Mouse (Mus musculus): ENCODE measurements at regions not wholly inside any gene's neighbourhood (a gene's known extent, or its start where the extent isn't known, plus 50 kb on each side); places are given as distances from the start of the nearest gene placed in this dataset.

GRCm38 (mm10) chr8:87225504-87226425 lies 246.6 kb downstream of the Cbln1 start:
- no peak overlapping the region for H3K4me3 ChIP-seq (ENCODE audit: low read depth, low read length)

GRCm38 (mm10) chr8:87220581-87220980 lies 251.8 kb downstream of the Cbln1 start:
- H3K27me3 ChIP-seq (ENCODE audit: insufficient read depth, low read length) = peaks cover 4% of the 10 kb centered on the region; the same call in 1 of the 2 replicates
- H3K9me3 ChIP-seq (ENCODE audit: low read length) = no peaks in the 10 kb centered on the region
- no peak for ATAC-seq
- TF ChIP-seq CTCF (IDR thresholded peaks at IDR 0.05; ENCODE audit: low read depth) = no peak
- TF ChIP-seq EP300 (IDR thresholded peaks at IDR 0.05; ENCODE audit: low read depth) = no peak
- DNase-seq = no peak
- H3K4me3 ChIP-seq (ENCODE audit: low read depth, low read length) = no peak overlapping the region
- H3K9ac ChIP-seq (replicated peaks) = no peak overlapping the region
- H3K36me3 ChIP-seq (replicated peaks; ENCODE audit: insufficient read depth, low read length) = no peaks in the 10 kb centered on the region
- no peak overlapping the region for H3K27ac ChIP-seq (ENCODE audit: low read depth)
- no peaks in the 10 kb centered on the region for H3K4me1 ChIP-seq (ENCODE audit: insufficient read depth)
- H3K4me2 ChIP-seq (ENCODE audit: low read depth, low read length) = no peak overlapping the region
- WGBS (ENCODE audit: insufficient replicate concordance) = 70% methylated on average over 6 of the region's 6 CpGs

More at GRCm38 (mm10) chr8:87225504-87226425, 246.6 kb downstream of the Cbln1 start:
- no peak for TF ChIP-seq CTCF (IDR thresholded peaks at IDR 0.05; ENCODE audit: low read depth)
- no peak for TF ChIP-seq EP300 (IDR thresholded peaks at IDR 0.05; ENCODE audit: low read depth)
- Histone ChIP-seq H3K27ac (ENCODE audit: low read depth) (no peak overlapping the region), H3K9me3 (ENCODE audit: low read length) (no peaks in the 10 kb centered on the region), H3K4me2 (ENCODE audit: low read depth, low read length) (no peak overlapping the region), H3K4me1 (ENCODE audit: insufficient read depth) (no peaks in the 10 kb centered on the region), H3K9ac (replicated peaks) (no peak overlapping the region), H3K36me3 (replicated peaks; ENCODE audit: insufficient read depth, low read length) (no peaks in the 10 kb centered on the region), H3K27me3 (ENCODE audit: insufficient read depth, low read length) (no peaks in the 10 kb centered on the region)
- no peak for ATAC-seq
- 63% methylated on average over 11 of the region's 11 CpGs for WGBS (ENCODE audit: insufficient replicate concordance)
- DNase-seq = no peak

GRCm38 (mm10) chr8:87218956-87219482 lies 253.4 kb downstream of the Cbln1 start:
- H3K27ac ChIP-seq (ENCODE audit: low read depth) = no peak overlapping the region
- TF ChIP-seq EP300 (IDR thresholded peaks at IDR 0.05; ENCODE audit: low read depth) (no peak), CTCF (IDR thresholded peaks at IDR 0.05; ENCODE audit: low read depth) (peak; percentile 60)
- H3K27me3 ChIP-seq (ENCODE audit: insufficient read depth, low read length) = peaks cover 4% of the 10 kb centered on the region; the same call in 1 of the 2 replicates
- H3K9ac ChIP-seq (replicated peaks) = no peak overlapping the region
- H3K4me2 ChIP-seq (ENCODE audit: low read depth, low read length) = no peak overlapping the region
- DNase-seq = peak; percentile 36
- ATAC-seq = no peak
- H3K4me3 ChIP-seq (ENCODE audit: low read depth, low read length) = no peak overlapping the region
- WGBS (ENCODE audit: insufficient replicate concordance) = 15% methylated on average over 6 of the region's 6 CpGs
- no peaks in the 10 kb centered on the region for H3K36me3 ChIP-seq (replicated peaks; ENCODE audit: insufficient read depth, low read length)
- H3K9me3 ChIP-seq (ENCODE audit: low read length) = no peaks in the 10 kb centered on the region
- no peaks in the 10 kb centered on the region for H3K4me1 ChIP-seq (ENCODE audit: insufficient read depth)

- Histone ChIP-seq H3K9me3 (ENCODE audit: low read length) (no peaks in the 10 kb centered on the region), H3K36me3 (replicated peaks; ENCODE audit: insufficient read depth, low read length) (no peaks in the 10 kb centered on the region), H3K4me2 (ENCODE audit: low read depth, low read length) (no peak overlapping the region), H3K4me1 (ENCODE audit: insufficient read depth) (no peaks in the 10 kb centered on the region), H3K27ac (ENCODE audit: low read depth) (no peak overlapping the region), H3K4me3 (ENCODE audit: low read depth, low read length) (no peak overlapping the region), H3K9ac (replicated peaks) (no peak overlapping the region), H3K27me3 (ENCODE audit: insufficient read depth, low read length) (peaks cover 4% of the 10 kb centered on the region; the same call in 1 of the 2 replicates)
- ATAC-seq = no peak
- DNase-seq = no peak
- TF ChIP-seq CTCF (IDR thresholded peaks at IDR 0.05; ENCODE audit: low read depth) (no peak), EP300 (IDR thresholded peaks at IDR 0.05; ENCODE audit: low read depth) (no peak)
- WGBS (ENCODE audit: insufficient replicate concordance) = 69% methylated on average over 10 of the region's 10 CpGs
These were observed 257.4 kb downstream of the Cbln1 start for GRCm38 (mm10) chr8:87214962-87215361.

GRCm38 (mm10) chr8:87210546-87210945 lies 261.9 kb downstream of the Cbln1 start:
- no peak overlapping the region for H3K9ac ChIP-seq (replicated peaks)
- H3K4me2 ChIP-seq (ENCODE audit: low read depth, low read length) = no peak overlapping the region
- H3K27ac ChIP-seq (ENCODE audit: low read depth) = no peak overlapping the region
- WGBS (ENCODE audit: insufficient replicate concordance) = 69% methylated on average over 4 of the region's 4 CpGs
- no peaks in the 10 kb centered on the region for H3K27me3 ChIP-seq (ENCODE audit: insufficient read depth, low read length)
- DNase-seq (no peak), ATAC-seq (no peak)
- H3K4me3 ChIP-seq (ENCODE audit: low read depth, low read length) = no peak overlapping the region
- H3K9me3 ChIP-seq (ENCODE audit: low read length) = no peaks in the 10 kb centered on the region
- no peaks in the 10 kb centered on the region for H3K4me1 ChIP-seq (ENCODE audit: insufficient read depth)
- H3K36me3 ChIP-seq (replicated peaks; ENCODE audit: insufficient read depth, low read length) = no peaks in the 10 kb centered on the region
- no peak for TF ChIP-seq CTCF (IDR thresholded peaks at IDR 0.05; ENCODE audit: low read depth)
- no peak for TF ChIP-seq EP300 (IDR thresholded peaks at IDR 0.05; ENCODE audit: low read depth)

- WGBS (ENCODE audit: insufficient replicate concordance) = 64% methylated on average over 1 of the region's 1 CpGs
- no peaks in the 10 kb centered on the region for H3K27me3 ChIP-seq (ENCODE audit: insufficient read depth, low read length)
- H3K4me1 ChIP-seq (ENCODE audit: insufficient read depth) = no peaks in the 10 kb centered on the region
- no peak overlapping the region for H3K9ac ChIP-seq (replicated peaks)
- ATAC-seq = no peak
- no peak overlapping the region for H3K27ac ChIP-seq (ENCODE audit: low read depth)
- TF ChIP-seq EP300 (IDR thresholded peaks at IDR 0.05; ENCODE audit: low read depth) = no peak
- no peak for TF ChIP-seq CTCF (IDR thresholded peaks at IDR 0.05; ENCODE audit: low read depth)
- no peak overlapping the region for H3K4me2 ChIP-seq (ENCODE audit: low read depth, low read length)
- no peak overlapping the region for H3K4me3 ChIP-seq (ENCODE audit: low read depth, low read length)
- H3K36me3 ChIP-seq (replicated peaks; ENCODE audit: insufficient read depth, low read length) = no peaks in the 10 kb centered on the region
- no peak for DNase-seq
- no peaks in the 10 kb centered on the region for H3K9me3 ChIP-seq (ENCODE audit: low read length)
These were observed 263.1 kb downstream of the Cbln1 start for GRCm38 (mm10) chr8:87209295-87209694.
